Mouse (Mus musculus) midbrain, embryonic 12.5 days (tissue): ENCODE data around the gene Mtus2. TPM values are rescaled to one million over a fixed set of nuclear protein-coding genes. Genes with fewer than 3 reads are reported as not detected.
A peak's percentile ranks its signal among the peaks of the same experiment; 100 is the strongest.
"Not testable (repeated sequence)": the region's sequence is repeated elsewhere in the genome, so short reads cannot be mapped to it uniquely, and the experiment has no call there.

ENCODE experiments used
- ATAC-seq: fragments of 200-750 bp; cut with Nextera tagmentation; 2 replicates; pipeline ENCODE4 v1.8.0; 2017; ENCODE audit warnings: low read depth, moderate TSS enrichment, moderate library complexity; ENCODE audit not compliant: low FRiP score
- H3K27ac ChIP-seq: fragments of 300-500 bp; sonication (generic); replicated peaks from 2 replicates; pipeline ENCODE4 v1.5.1; 2016; ENCODE audit warnings: mild to moderate bottlenecking
- H3K27me3 ChIP-seq: fragments of 300-500 bp; sonication (generic); 2 replicates; pipeline ENCODE4 v1.6.1; 2016; ENCODE audit warnings: mild to moderate bottlenecking
- H3K36me3 ChIP-seq: fragments of 300-500 bp; sonication (generic); 2 replicates; pipeline ENCODE4 v1.6.1; 2016
- H3K4me1 ChIP-seq: fragments of 300-500 bp; sonication (generic); 2 replicates; pipeline ENCODE4 v1.6.1; 2016
- H3K4me2 ChIP-seq: fragments of 300-500 bp; sonication (generic); replicated peaks from 2 replicates; pipeline ENCODE4 v1.6.1; 2016; ENCODE audit warnings: mild to moderate bottlenecking, moderate library complexity
- H3K4me3 ChIP-seq: fragments of 300-500 bp; sonication (generic); 2 replicates; pipeline ENCODE4 v1.5.1; 2016; ENCODE audit warnings: mild to moderate bottlenecking
- H3K9ac ChIP-seq: fragments of 300-500 bp; sonication (generic); replicated peaks from 2 replicates; pipeline ENCODE4 v1.6.1; 2016; ENCODE audit warnings: mild to moderate bottlenecking, moderate library complexity
- H3K9me3 ChIP-seq: fragments of 300-500 bp; sonication (generic); 2 replicates; pipeline ENCODE4 v1.6.1; 2016; ENCODE audit warnings: mild to moderate bottlenecking
- WGBS: fragments of 180-500 bp; shearing (Covaris S2); methylation state at CpG from one replicate; pipeline ENCODE4 v1.1.7; 2016; 5-methylcytosine and 5-hydroxymethylcytosine counted together
- polyA plus RNA-seq: library from polyadenylated mRNA; unstranded; fragments of >200 nt; fragmentation: Nextera tagmentation; extraction: Ambion mirVana; gene quantifications from 2 replicates; pipeline ENCODE4 v1.2.1, GENCODE M21; 2016

Gene Mtus2
- polyA plus RNA-seq, 1 experiment from 2014 or later = 25.4 TPM

DNA sequence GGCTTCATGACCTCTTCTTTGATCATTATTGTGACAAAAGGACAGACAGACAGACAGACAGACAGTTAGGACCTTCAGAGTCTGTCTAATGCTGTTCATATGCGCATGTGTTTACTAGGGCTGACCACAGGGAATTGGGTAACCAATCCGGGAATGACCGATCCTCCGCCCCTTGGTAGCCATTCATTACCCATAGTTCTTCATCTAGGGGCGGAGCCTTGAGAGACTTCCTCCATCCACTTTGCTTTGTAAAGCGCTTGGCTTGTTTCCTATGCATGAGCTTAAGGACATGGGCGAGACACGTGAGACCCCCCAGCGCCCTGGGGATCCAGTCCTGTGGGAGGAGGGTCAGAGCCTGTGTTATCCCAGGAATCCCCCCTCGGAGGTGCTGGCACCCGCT, 345.8 kb downstream of the Mtus2 start:
- no peak for ATAC-seq
- Histone ChIP-seq H3K4me3 (peak overlapping the region; percentile 4; the same call in 1 of the 2 replicates), H3K9ac (no peak overlapping the region), H3K27me3 (no peaks in the 10 kb centered on the region), H3K27ac (no peak overlapping the region), H3K4me2 (no peak overlapping the region), H3K36me3 (no peaks in the 10 kb centered on the region), H3K4me1 (no peaks in the 10 kb centered on the region), H3K9me3 (peaks cover 5% of the 10 kb centered on the region; the same call in 1 of the 2 replicates)
- 79% methylated on average over 11 of the region's 11 CpGs for WGBS

DNA sequence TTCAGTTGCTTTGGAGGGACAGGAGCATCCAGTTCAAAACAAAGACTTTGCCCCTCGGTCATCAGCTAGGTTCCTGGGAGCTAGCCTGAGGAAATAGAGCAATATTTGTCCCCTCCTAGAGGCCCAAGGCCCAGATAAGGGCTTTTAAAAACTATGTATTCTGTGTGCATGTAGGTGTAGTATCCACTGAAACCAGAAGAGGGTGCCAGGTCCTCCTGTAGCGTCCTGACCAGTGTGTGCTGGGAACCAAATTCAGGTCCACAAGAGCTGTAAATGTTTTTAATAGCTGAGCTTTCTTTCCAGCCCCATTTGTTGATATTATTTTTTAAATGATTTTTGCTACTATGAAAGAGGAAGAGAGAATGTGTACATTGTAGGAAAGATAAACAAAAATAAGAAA, 347.0 kb downstream of the Mtus2 start:
- Histone ChIP-seq H3K27ac (no peak overlapping the region), H3K4me1 (no peaks in the 10 kb centered on the region), H3K9ac (no peak overlapping the region), H3K9me3 (peaks cover 5% of the 10 kb centered on the region; the same call in 1 of the 2 replicates), H3K36me3 (no peaks in the 10 kb centered on the region), H3K27me3 (no peaks in the 10 kb centered on the region), H3K4me3 (no peak overlapping the region), H3K4me2 (no peak overlapping the region)
- 83% methylated on average over 2 of the region's 2 CpGs for WGBS
- ATAC-seq = no peak

DNA sequence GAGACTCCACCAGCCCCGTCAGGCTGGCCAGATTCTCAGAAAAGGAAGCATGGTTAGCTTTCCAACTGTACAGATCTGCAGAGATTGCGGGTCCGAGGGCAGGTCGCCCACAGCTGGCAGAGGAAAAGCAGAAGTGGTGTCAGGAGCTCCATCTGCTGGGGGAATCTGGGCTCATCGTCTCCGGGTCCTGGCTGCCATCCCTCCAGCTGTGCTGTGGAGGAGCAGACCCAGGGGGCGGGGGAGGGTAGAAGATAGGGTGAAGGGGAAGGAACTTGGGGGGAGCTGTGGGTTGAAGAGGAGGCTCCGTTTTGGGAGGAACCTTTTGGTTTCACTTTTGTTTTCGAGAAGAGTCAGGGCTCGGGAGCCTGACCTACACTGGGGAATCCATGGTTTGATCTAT, 353.7 kb downstream of the Mtus2 start:
- Histone ChIP-seq H3K4me1 (no peaks in the 10 kb centered on the region), H3K36me3 (no peaks in the 10 kb centered on the region), H3K9me3 (no peaks in the 10 kb centered on the region), H3K27me3 (no peaks in the 10 kb centered on the region), H3K4me2 (no peak overlapping the region), H3K27ac (no peak overlapping the region), H3K4me3 (no peak overlapping the region), H3K9ac (no peak overlapping the region)
- 78% methylated on average over 10 of the region's 10 CpGs for WGBS
- ATAC-seq = no peak

DNA sequence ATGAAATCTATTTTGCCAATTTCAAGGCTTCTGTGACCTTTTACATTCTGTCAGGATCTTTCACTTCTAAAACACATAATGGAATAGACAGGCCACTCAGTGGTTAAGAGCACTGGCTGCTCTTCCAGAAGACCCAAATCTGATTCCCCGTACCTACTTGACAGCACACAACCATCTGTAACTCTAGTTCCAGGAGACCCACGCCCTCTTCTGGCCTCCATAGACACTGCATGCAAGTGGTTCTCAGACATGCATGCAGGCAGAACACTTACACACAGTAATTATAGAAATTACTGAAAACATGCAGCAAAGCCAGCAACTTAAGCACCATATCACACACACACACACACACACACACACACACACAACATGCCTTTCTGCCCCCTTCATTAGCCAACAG, 355.3 kb downstream of the Mtus2 start:
- Histone ChIP-seq H3K9me3 (no peaks in the 10 kb centered on the region), H3K4me1 (no peaks in the 10 kb centered on the region), H3K4me2 (no peak overlapping the region), H3K9ac (no peak overlapping the region), H3K36me3 (no peaks in the 10 kb centered on the region), H3K27ac (no peak overlapping the region), H3K4me3 (no peak overlapping the region), H3K27me3 (no peaks in the 10 kb centered on the region)
- no peak for ATAC-seq
- WGBS = 54% methylated on average over 2 of the region's 2 CpGs

DNA sequence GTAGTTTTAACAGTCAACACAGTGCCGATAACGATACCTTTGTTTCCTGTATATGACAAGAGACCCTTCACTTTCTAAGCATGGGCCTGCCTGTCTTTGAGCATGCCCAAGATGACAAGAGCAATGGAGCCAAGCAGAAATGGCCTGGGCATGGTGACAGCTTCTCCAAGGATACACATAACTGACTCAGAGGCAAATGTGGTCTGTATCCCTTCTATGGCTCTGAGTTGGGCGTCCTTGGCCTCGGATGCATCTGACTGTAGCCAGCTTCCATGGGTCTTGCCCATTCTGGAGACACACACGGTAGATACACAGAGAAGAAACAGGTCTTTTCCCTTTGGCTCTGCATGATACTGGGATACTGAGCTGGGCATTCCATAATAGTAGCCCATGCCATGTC, 357.8 kb downstream of the Mtus2 start:
- Histone ChIP-seq H3K4me3 (no peak overlapping the region), H3K36me3 (no peaks in the 10 kb centered on the region), H3K9ac (no peak overlapping the region), H3K27ac (no peak overlapping the region), H3K9me3 (no peaks in the 10 kb centered on the region), H3K27me3 (no peaks in the 10 kb centered on the region), H3K4me1 (no peaks in the 10 kb centered on the region), H3K4me2 (no peak overlapping the region)
- no peak for ATAC-seq
- 92% methylated on average over 5 of the region's 5 CpGs for WGBS

DNA sequence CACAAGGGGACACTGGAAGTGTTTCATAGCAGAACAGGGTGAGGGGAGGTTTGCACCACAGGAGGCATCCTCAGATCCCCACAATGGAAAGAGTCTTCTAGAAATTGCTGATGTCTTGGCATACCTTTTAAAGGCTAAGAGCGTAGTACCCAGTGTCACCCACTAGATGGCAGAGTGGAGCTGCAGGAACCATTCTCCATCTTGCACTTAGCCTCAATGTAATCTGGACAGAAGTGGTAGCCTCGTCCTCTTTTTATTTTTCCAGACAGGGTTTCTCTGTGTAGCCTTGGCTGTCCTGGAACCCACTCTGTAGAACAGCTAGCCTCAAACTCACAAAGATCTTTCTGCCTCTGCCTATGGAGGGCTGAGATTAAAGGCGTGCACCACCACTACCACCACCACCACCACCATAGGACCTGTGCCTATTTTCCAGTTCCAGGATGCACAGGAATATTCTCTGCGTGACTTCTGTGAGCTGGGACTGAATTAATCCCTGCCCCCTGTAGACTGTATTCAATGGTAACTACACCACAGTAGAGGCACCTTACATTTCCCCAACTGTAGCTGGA, 368.3 kb downstream of the Mtus2 start:
- ATAC-seq = no peak
- Histone ChIP-seq H3K4me3 (no peak overlapping the region), H3K27me3 (no peaks in the 10 kb centered on the region), H3K4me1 (no peaks in the 10 kb centered on the region), H3K27ac (no peak overlapping the region), H3K4me2 (no peak overlapping the region), H3K36me3 (no peaks in the 10 kb centered on the region), H3K9ac (no peak overlapping the region), H3K9me3 (no peaks in the 10 kb centered on the region)
- 52% methylated on average over 4 of the region's 4 CpGs for WGBS

DNA sequence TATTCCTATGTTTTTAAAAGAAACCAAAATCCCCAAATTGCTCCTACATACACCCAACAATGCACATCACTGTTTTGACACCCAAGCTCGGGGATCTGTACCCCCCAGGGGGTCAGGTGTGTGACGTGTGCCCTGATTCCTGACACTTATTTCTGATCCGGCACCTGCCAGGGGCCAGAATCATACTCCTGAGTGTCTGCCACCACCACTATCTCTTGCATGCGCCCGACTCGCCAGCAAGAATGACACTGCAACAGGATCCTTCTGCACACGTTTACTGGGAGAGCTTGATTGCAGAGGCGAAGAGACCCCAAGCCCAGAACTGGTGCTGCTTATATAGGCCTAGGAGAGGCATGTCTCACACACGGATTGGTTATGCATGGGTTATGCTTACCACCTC, 369.2 kb downstream of the Mtus2 start:
- WGBS = 92% methylated on average over 9 of the region's 9 CpGs
- H3K27ac ChIP-seq, H3K4me2 ChIP-seq, H3K36me3 ChIP-seq, H3K9me3 ChIP-seq, H3K27me3 ChIP-seq, H3K4me3 ChIP-seq, H3K4me1 ChIP-seq, ATAC-seq, H3K9ac ChIP-seq: not testable (repeated sequence)

DNA sequence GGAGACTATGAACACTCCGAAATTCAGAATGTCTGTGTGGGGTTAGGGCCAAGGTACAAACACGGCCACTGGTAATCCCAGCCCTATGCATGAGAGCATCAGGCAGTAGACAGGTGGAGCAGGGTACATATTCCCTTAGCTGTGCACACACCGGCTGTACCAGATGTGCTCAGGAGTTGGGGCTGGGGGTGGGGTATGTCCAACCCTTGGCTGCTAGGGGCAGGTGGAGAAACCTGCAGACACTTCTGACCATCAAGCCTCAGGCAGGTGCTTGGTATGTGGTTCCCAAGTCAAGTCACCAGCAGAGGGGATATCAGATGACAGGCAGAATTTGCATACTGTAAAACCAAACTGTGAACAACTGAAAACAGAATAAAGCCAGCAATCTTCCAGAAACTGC, 371.9 kb downstream of the Mtus2 start:
- Histone ChIP-seq H3K27ac (no peak overlapping the region), H3K9ac (no peak overlapping the region), H3K9me3 (no peaks in the 10 kb centered on the region), H3K4me1 (no peaks in the 10 kb centered on the region), H3K4me3 (no peak overlapping the region), H3K27me3 (no peaks in the 10 kb centered on the region), H3K36me3 (peaks cover 5% of the 10 kb centered on the region; the same call in 1 of the 2 replicates), H3K4me2 (no peak overlapping the region)
- 88% methylated on average over 3 of the region's 3 CpGs for WGBS
- ATAC-seq = no peak

DNA sequence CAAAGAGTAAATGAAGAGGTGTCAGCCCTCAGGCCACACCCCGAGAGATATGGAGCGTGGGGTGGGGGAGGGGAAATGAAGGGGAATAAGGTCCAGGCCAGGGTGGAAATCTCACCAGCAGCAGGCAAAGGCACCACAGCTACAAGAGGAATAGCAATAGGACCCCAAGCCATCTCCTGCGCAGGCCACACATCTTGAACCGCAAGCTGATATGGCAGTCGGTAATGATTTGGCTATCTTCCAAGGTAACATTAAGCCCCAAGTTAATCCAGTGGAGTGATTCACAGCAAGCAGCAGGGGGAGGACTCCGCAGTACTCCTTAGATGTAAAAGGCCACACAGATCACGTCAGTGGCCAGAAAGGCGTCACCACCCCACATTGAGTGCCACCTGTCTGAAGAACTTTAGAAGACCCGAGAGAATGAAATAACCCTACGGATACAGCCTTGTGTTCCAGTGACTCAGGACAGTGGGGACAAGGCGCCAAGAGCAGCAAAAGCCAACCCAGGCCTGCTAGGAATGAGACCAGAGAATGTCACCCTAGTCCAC, 374.2 kb downstream of the Mtus2 start:
- no peak for ATAC-seq
- Histone ChIP-seq H3K9ac (no peak overlapping the region), H3K4me1 (no peaks in the 10 kb centered on the region), H3K9me3 (no peaks in the 10 kb centered on the region), H3K4me3 (no peak overlapping the region), H3K27me3 (no peaks in the 10 kb centered on the region), H3K4me2 (no peak overlapping the region), H3K36me3 (peaks cover 9% of the 10 kb centered on the region), H3K27ac (no peak overlapping the region)
- WGBS = 87% methylated on average over 11 of the region's 11 CpGs

DNA sequence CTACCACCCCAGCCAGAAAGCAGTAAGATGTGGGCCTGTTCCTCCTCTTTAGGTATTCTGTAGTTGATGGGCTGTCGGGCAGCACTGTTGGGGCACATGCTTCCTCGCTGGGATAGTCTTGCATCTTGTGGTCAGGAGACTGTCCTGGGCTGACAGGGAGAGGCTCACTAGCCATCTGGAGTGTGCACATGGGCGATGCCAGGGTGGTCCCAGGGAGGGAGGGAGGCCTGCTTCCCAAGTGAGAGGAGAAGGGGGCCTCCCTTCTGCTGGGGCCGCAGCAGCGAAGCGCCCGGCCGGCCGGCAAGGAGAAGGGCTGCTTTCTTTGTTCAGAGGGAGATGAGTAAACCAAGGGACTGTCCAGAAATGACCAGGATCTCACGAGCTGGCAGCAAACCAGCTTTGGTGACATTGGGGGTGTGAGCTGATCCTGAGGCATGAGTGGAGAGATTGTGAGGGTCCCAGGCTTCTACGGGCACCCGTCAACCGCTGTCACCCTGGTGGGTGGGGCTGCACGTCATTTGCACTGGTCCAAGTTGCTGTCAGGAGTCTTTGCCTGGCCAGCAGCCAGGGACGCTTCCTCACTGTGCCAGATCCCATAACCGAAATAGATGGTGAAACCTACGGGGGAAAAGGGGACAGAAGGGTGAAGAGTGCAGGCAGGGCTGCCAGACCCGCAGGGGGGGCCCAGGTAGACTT, 375.0 kb downstream of the Mtus2 start:
- Histone ChIP-seq H3K4me2 (no peak overlapping the region), H3K36me3 (peaks cover 9% of the 10 kb centered on the region), H3K4me1 (no peaks in the 10 kb centered on the region), H3K4me3 (no peak overlapping the region), H3K9ac (no peak overlapping the region), H3K27me3 (no peaks in the 10 kb centered on the region), H3K9me3 (no peaks in the 10 kb centered on the region), H3K27ac (no peak overlapping the region)
- 90% methylated on average over 18 of the region's 18 CpGs for WGBS
- no peak; the same call in 1 of the 2 replicates for ATAC-seq

DNA sequence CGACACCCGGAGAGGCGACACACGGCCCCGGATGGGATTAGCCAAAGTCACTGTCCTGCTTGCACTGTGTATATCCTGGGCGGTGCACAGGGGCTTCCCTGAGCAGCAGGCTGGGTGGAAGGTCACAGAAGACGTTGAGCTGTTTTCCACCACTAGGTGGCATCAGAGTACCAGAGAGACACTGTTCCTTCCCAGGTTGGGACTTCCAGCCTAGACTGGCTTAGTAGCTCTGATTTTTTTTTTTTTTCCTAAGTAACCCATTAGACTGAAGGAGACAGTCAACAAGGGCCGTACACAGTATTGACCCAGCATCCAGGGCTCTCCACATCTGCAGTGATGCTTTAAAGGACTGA, 375.5 kb downstream of the Mtus2 start:
- Histone ChIP-seq H3K27me3 (no peaks in the 10 kb centered on the region), H3K27ac (no peak overlapping the region), H3K4me2 (no peak overlapping the region), H3K9ac (no peak overlapping the region), H3K9me3 (no peaks in the 10 kb centered on the region), H3K36me3 (peaks cover 9% of the 10 kb centered on the region), H3K4me3 (no peak overlapping the region), H3K4me1 (no peaks in the 10 kb centered on the region)
- WGBS = 35% methylated on average over 8 of the region's 8 CpGs
- peak; percentile 68 for ATAC-seq

DNA sequence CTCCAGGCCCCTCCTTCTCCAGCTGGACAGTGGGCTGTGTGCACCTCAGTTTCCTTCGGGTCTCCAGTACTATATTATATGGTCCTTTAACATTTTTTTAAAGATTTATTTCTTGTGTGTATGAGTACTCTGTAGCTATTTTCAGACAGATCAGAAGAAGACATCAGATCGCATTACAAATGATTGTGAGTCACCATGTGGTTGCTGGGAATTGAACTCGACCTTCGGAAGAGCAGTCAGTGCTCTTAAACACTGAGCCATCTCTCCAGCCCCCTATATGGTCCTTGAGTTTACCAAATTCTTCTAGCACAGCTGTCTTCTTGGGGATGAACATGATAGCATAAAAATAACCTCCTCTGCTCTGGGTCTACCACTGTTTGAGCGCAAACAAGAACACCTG, 382.0 kb downstream of the Mtus2 start:
- Histone ChIP-seq H3K27me3 (no peaks in the 10 kb centered on the region), H3K36me3 (peaks cover 3% of the 10 kb centered on the region; the same call in 1 of the 2 replicates), H3K4me3 (no peak overlapping the region), H3K27ac (no peak overlapping the region), H3K9me3 (no peaks in the 10 kb centered on the region), H3K4me2 (no peak overlapping the region), H3K9ac (no peak overlapping the region), H3K4me1 (0 out of 2 replicates have a peak, but pooled peaks cover 7% of the 10 kb centered on the region)
- ATAC-seq = no peak
- 97% methylated on average over 5 of the region's 5 CpGs for WGBS
